Mouse (Mus musculus) spleen, postnatal 10 days (tissue): ENCODE measurements around the gene Rmnd5a.

Experiments used
- DNase-seq, 2 experiments: peaks; one replicate each; pipeline ENCODE4 v3.0.0; 2021 to 2022; ENCODE audit warnings: low spot score in 2 of 2

Rmnd5a gene

GRCm38 (mm10) chr6:71441251-71441580, 779 bp upstream of the Rmnd5a start:
- DNase-seq = no peak

- DNase-seq = no peak
These were observed 283 bp downstream of the Rmnd5a start for GRCm38 (mm10) chr6:71440217-71440491.

- peak; percentile 76 to 78 for DNase-seq
These were observed 776 bp downstream of the Rmnd5a start for GRCm38 (mm10) chr6:71439506-71440216.

- DNase-seq = no peak
These were observed 2.4 kb downstream of the Rmnd5a start for GRCm38 (mm10) chr6:71438070-71438469.

GRCm38 (mm10) chr6:71427996-71428725, 12.3 kb downstream of the Rmnd5a start:
- DNase-seq = no peak

- no peak for DNase-seq
These were observed 14.8 kb downstream of the Rmnd5a start for GRCm38 (mm10) chr6:71425681-71426080.

- peak in 1 of 2 experiments; percentile 44 for DNase-seq
These were observed 17.3 kb downstream of the Rmnd5a start for GRCm38 (mm10) chr6:71423116-71423515.

GRCm38 (mm10) chr6:71422162-71422561, 18.3 kb downstream of the Rmnd5a start:
- no peak for DNase-seq

GRCm38 (mm10) chr6:71420848-71421247, 19.6 kb downstream of the Rmnd5a start:
- DNase-seq = no peak

GRCm38 (mm10) chr6:71418874-71419273, 21.6 kb downstream of the Rmnd5a start:
- DNase-seq = no peak

GRCm38 (mm10) chr6:71415446-71415845, 25.0 kb downstream of the Rmnd5a start:
- DNase-seq = no peak

GRCm38 (mm10) chr6:71414624-71415023, 25.8 kb downstream of the Rmnd5a start:
- DNase-seq = no peak

GRCm38 (mm10) chr6:71398829-71399609, 41.4 kb downstream of the Rmnd5a start:
- no peak for DNase-seq

GRCm38 (mm10) chr6:71396761-71397160, 43.7 kb downstream of the Rmnd5a start:
- DNase-seq = no peak

GRCm38 (mm10) chr6:71396016-71396415, 44.4 kb downstream of the Rmnd5a start:
- no peak for DNase-seq

- no peak for DNase-seq
These were observed 49.9 kb downstream of the Rmnd5a start for GRCm38 (mm10) chr6:71390496-71390895.

- DNase-seq = no peak
These were observed 58.8 kb downstream of the Rmnd5a start for GRCm38 (mm10) chr6:71381654-71382053.

- DNase-seq = no peak
These were observed 63.7 kb downstream of the Rmnd5a start for GRCm38 (mm10) chr6:71376711-71377110.

- no peak for DNase-seq
These were observed 65.5 kb downstream of the Rmnd5a start for GRCm38 (mm10) chr6:71374921-71375320.

GRCm38 (mm10) chr6:71374311-71374829, 66.1 kb downstream of the Rmnd5a start:
- DNase-seq = no peak

- no peak for DNase-seq
These were observed 67.1 kb downstream of the Rmnd5a start, which contains the start of gene Cd8a for GRCm38 (mm10) chr6:71373249-71373775. Cd8a (plus strand) TSS chr6:71373427.

- no peak for DNase-seq
These were observed 68.3 kb downstream of the Rmnd5a start for GRCm38 (mm10) chr6:71372041-71372720.
